Mouse (Mus musculus) cerebellum, adult 2 months (tissue): ENCODE measurements around the gene Slc39a7. TPM values are rescaled to one million over a fixed set of nuclear protein-coding genes. Genes with fewer than 3 reads are reported as not detected.

ENCODE experiments used
- DNase-seq, 2 experiments: peaks; one replicate each; pipeline ENCODE4 v3.0.0; 2021
- H3K27ac ChIP-seq: fragments of 200-500 bp; 2 replicates; pipeline ENCODE4 v1.5.1; 2012; ENCODE audit warnings: low read length, control low read depth, inconsistent platforms; ENCODE audit not compliant: insufficient read depth
- H3K27me3 ChIP-seq: fragments of 200-500 bp; 2 replicates; pipeline ENCODE4 v1.6.1; 2012; ENCODE audit warnings: inconsistent platforms, mild to moderate bottlenecking, low read length, moderate library complexity; ENCODE audit not compliant: control insufficient read depth, insufficient read depth
- H3K4me1 ChIP-seq: fragments of 200-500 bp; 2 replicates; pipeline ENCODE4 v1.6.1; 2011; ENCODE audit warnings: low read length; ENCODE audit not compliant: control insufficient read depth, insufficient read depth
- H3K4me3 ChIP-seq: fragments of 200-500 bp; replicated peaks from 2 replicates; pipeline ENCODE3; 2011; ENCODE audit warnings: mild to moderate bottlenecking, low read depth, low read length, control low read depth; ENCODE audit not compliant: insufficient read depth
- CTCF ChIP-seq: fragments of 200-500 bp; IDR thresholded peaks from 2 replicates; pipeline ENCODE4 v1.5.1; 2011; ENCODE audit warnings: low read depth, mild to moderate bottlenecking, control low read depth, low read length, moderate library complexity, borderline replicate concordance; ENCODE audit not compliant: insufficient read depth
- POLR2A ChIP-seq: fragments of 200-500 bp; IDR thresholded peaks from 2 replicates; pipeline ENCODE4 v1.6.1; 2011; ENCODE audit warnings: low read length, control low read depth, borderline replicate concordance; ENCODE audit not compliant: insufficient read depth
- WGBS: fragments of 180-500 bp; shearing (Covaris S2); methylation state at CpG from one replicate; pipeline ENCODE4 v1.1.7; 2018; 5-methylcytosine and 5-hydroxymethylcytosine counted together
- polyA plus RNA-seq: library from polyadenylated mRNA; depleted of rRNA; stranded (reverse); fragments of >200 nt; gene quantifications from 2 replicates; pipeline ENCODE4 v1.2.3, GENCODE M21; 2012

Gene Slc39a7
- polyA plus RNA-seq, 1 experiment, result 120 TPM

- no peak for DNase-seq
- no peak for TF ChIP-seq POLR2A
- TF ChIP-seq CTCF, result no peak
- Histone ChIP-seq H3K27ac (peak overlapping the region; percentile 76), H3K4me3 (peak overlapping the region; percentile 62), H3K4me1 (peaks cover 18% of the 10 kb centered on the region), H3K27me3 (no peaks in the 10 kb centered on the region)
- WGBS, result under 1% methylated on average over 57 of the region's 57 CpGs
These were observed 6.4 kb downstream of the Slc39a7 start for GRCm38 (mm10) chr17:34024861-34025755.

- TF ChIP-seq POLR2A, result peak; percentile 96
- no peak for TF ChIP-seq CTCF
- Histone ChIP-seq H3K4me1 (peaks cover 12% of the 10 kb centered on the region), H3K27me3 (no peaks in the 10 kb centered on the region), H3K27ac (peak within 1 kb of the TSS; percentile 76), H3K4me3 (peak within 1 kb of the TSS; percentile 62)
- under 1% methylated on average over 48 of the region's 58 CpGs for WGBS
- DNase-seq, result peak; percentile 88 to 92
These were observed 7.1 kb downstream of the Slc39a7 start, which contains the start of gene Ring1 for GRCm38 (mm10) chr17:34024317-34024821. TSS of gene Ring1 (minus strand) at chr17:34024680.

GRCm38 (mm10) chr17:34023678-34024077 is 7.8 kb downstream of the Slc39a7 start:
- WGBS, result 55% methylated on average over 9 of the region's 9 CpGs
- Histone ChIP-seq H3K4me3 (peak overlapping the region; percentile 62), H3K27ac (no peak overlapping the region), H3K27me3 (no peaks in the 10 kb centered on the region), H3K4me1 (peaks cover 11% of the 10 kb centered on the region)
- TF ChIP-seq POLR2A, result no peak
- TF ChIP-seq CTCF, result no peak
- no peak for DNase-seq

GRCm38 (mm10) chr17:34022987-34023386 is 8.5 kb downstream of the Slc39a7 start:
- H3K4me3 ChIP-seq, result no peak overlapping the region
- TF ChIP-seq CTCF (no peak), POLR2A (no peak)
- no peaks in the 10 kb centered on the region for H3K27me3 ChIP-seq
- DNase-seq, result no peak
- 95% methylated on average over 20 of the region's 20 CpGs for WGBS
- H3K27ac ChIP-seq, result no peak overlapping the region
- peaks cover 11% of the 10 kb centered on the region for H3K4me1 ChIP-seq

GRCm38 (mm10) chr17:34022414-34022783 is 9.1 kb downstream of the Slc39a7 start:
- peaks cover 11% of the 10 kb centered on the region for H3K4me1 ChIP-seq
- H3K4me3 ChIP-seq, result no peak overlapping the region
- H3K27ac ChIP-seq, result no peak overlapping the region
- TF ChIP-seq POLR2A, result no peak
- TF ChIP-seq CTCF, result no peak
- 84% methylated on average over 14 of the region's 14 CpGs for WGBS
- no peak for DNase-seq
- H3K27me3 ChIP-seq, result no peaks in the 10 kb centered on the region

- DNase-seq, result no peak
- no peaks in the 10 kb centered on the region for H3K27me3 ChIP-seq
- no peak overlapping the region for H3K27ac ChIP-seq
- peaks cover 7% of the 10 kb centered on the region; the same call in 1 of the 2 replicates for H3K4me1 ChIP-seq
- 90% methylated on average over 23 of the region's 23 CpGs for WGBS
- TF ChIP-seq POLR2A (no peak), CTCF (no peak)
- H3K4me3 ChIP-seq, result no peak overlapping the region
These were observed 9.7 kb downstream of the Slc39a7 start for GRCm38 (mm10) chr17:34021539-34022413.

- H3K27me3 ChIP-seq, result no peaks in the 10 kb centered on the region
- WGBS, result 90% methylated on average over 8 of the region's 8 CpGs
- TF ChIP-seq POLR2A (no peak), CTCF (no peak)
- no peak overlapping the region for H3K27ac ChIP-seq
- no peak for DNase-seq
- no peaks in the 10 kb centered on the region for H3K4me1 ChIP-seq
- no peak overlapping the region for H3K4me3 ChIP-seq
These were observed 18.0 kb downstream of the Slc39a7 start for GRCm38 (mm10) chr17:34013436-34013835.

- WGBS, result 76% methylated on average over 5 of the region's 5 CpGs
- DNase-seq, result no peak
- TF ChIP-seq CTCF, result no peak
- no peak for TF ChIP-seq POLR2A
- H3K27ac ChIP-seq, result no peak overlapping the region
- H3K27me3 ChIP-seq, result no peaks in the 10 kb centered on the region
- H3K4me3 ChIP-seq, result no peak overlapping the region
- no peaks in the 10 kb centered on the region for H3K4me1 ChIP-seq
These were observed 21.3 kb downstream of the Slc39a7 start for GRCm38 (mm10) chr17:34010156-34010555.
